Mouse (Mus musculus) bone marrow, adult 2 months (tissue): ENCODE measurements at regions not wholly inside any gene's neighbourhood (a gene's known extent, or its start where the extent isn't known, plus 50 kb on each side); places are given as distances from the start of the nearest gene placed in this dataset.
A peak's percentile ranks its signal among the peaks of the same experiment; 100 is the strongest.

ENCODE experiments used
- H3K27ac ChIP-seq: fragments of 200-500 bp; 2 replicates; pipeline ENCODE4 v1.5.1; 2012; ENCODE audit warnings: low read depth, mild to moderate bottlenecking, control low read depth, inconsistent platforms, low read length; ENCODE audit not compliant: control insufficient read depth, poor library complexity, insufficient read depth
- H3K4me1 ChIP-seq: fragments of 200-500 bp; 2 replicates; pipeline ENCODE4 v1.6.1; 2011; ENCODE audit warnings: low read length; ENCODE audit not compliant: control insufficient read depth, insufficient read depth
- H3K4me3 ChIP-seq: fragments of 200-500 bp; replicated peaks from 2 replicates; pipeline ENCODE3; 2011; ENCODE audit warnings: mild to moderate bottlenecking, low read depth, low read length, control low read depth; ENCODE audit not compliant: control insufficient read depth
- CTCF ChIP-seq: fragments of 200-500 bp; IDR thresholded peaks from 2 replicates; pipeline ENCODE4 v1.5.1; 2011; ENCODE audit warnings: low read length, control low read depth; ENCODE audit not compliant: control insufficient read depth, insufficient read depth
- POLR2A ChIP-seq: fragments of 200-500 bp; IDR thresholded peaks from 2 replicates; pipeline ENCODE4 v1.6.1; 2011; ENCODE audit warnings: low read depth, mild to moderate bottlenecking, control low read depth, low read length, borderline replicate concordance; ENCODE audit not compliant: control insufficient read depth
- WGBS: fragments of 180-500 bp; shearing (Covaris S2); methylation state at CpG from one replicate; pipeline ENCODE4 v1.1.7; 2018; 5-methylcytosine and 5-hydroxymethylcytosine counted together

DNA sequence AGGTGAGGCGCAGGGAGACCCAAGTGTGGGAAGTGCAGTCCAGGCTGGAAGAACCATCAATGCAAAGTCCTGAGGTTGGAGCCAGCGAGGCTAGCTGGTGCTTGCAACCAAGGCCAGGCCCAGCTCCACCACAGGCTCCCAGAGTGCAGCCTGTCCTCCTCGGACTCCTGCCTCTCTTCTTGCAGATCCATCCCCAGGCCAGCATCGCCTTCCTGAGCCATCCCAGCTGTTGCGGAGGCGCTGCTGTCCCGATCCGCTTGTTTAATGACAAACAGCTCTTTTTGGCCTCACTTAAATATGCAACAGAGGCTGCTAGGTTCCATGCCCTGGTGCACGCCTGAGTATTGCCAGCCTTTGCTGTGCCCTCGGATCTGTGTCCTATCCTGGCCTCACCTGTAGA is 113.1 kb upstream of the Ptpn1 start:
- H3K4me1 ChIP-seq = peaks cover 2% of the 10 kb centered on the region
- no peak overlapping the region for H3K4me3 ChIP-seq
- TF ChIP-seq POLR2A (no peak), CTCF (no peak)
- 88% methylated on average over 10 of the region's 10 CpGs for WGBS
- H3K27ac ChIP-seq = no peak overlapping the region

DNA sequence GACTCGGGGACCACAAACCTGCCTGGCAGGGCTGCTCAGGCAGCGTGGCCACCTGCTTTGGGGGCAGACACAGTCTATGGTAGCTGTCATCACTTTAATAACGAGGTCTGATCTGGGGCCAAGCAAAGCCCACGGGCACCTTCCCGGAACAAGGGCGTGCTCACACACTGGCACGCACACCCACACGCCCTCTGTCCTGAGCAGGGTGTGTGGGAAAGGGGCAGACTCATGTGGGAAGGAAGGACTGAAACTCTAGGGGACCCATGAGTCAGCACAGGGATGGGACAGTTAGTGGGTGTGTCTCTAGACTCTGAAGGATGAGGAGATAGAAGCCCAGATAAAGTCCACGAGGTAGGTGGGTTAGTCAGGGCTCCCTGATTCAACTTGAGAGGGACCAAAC is 114.8 kb upstream of the Ptpn1 start:
- H3K4me1 ChIP-seq = peaks cover 2% of the 10 kb centered on the region
- H3K4me3 ChIP-seq = no peak overlapping the region
- TF ChIP-seq POLR2A (no peak), CTCF (no peak)
- whole genome bisulfite sequencing = 49% methylated on average over 9 of the region's 9 CpGs
- no peak overlapping the region for H3K27ac ChIP-seq

DNA sequence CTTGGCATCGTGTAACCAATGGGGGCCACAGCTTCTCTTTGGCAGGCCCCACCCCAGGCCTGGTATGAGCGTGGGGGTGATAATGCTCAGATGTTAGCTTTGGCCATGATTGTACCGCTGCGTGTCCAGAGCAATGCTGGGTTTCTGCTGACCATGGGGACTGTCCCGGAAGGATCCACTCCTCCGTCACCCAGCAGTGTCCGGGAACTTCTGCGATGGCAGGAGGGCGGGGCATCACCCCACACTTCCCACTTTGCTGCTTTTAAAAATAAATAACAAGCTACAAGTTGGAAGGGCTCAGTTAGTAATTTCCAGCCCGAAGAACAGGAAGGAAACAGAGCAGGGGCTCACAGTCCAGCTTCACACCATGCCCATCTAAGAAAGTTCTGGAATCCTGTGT is 116.7 kb upstream of the Ptpn1 start:
- whole genome bisulfite sequencing = 35% methylated on average over 10 of the region's 10 CpGs
- TF ChIP-seq POLR2A = no peak
- no peak for TF ChIP-seq CTCF
- Histone ChIP-seq H3K27ac (peak overlapping the region; percentile 20; the same call in 1 of the 2 replicates), H3K4me3 (no peak overlapping the region), H3K4me1 (peaks cover 2% of the 10 kb centered on the region)

DNA sequence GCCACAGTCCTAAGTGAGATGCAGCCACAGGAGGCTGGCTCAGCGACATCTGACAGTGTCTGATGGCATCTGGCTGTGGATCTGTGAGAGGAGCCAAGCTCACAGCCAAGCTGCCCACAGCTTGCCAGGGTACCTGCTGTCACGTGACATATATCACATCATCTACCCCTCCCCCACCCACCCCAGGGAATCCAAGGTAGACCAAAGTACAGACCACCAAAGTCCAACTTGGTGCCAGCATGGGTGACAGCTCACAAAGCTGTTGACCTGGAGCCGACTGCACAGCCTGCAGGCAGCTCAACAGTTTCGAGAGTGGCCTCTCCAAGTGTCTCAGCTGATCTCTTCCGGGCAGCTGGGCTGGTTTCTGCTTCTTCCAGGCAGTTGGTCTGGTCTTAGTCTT is 119.6 kb upstream of the Tmem189 start:
- WGBS = 85% methylated on average over 5 of the region's 5 CpGs

DNA sequence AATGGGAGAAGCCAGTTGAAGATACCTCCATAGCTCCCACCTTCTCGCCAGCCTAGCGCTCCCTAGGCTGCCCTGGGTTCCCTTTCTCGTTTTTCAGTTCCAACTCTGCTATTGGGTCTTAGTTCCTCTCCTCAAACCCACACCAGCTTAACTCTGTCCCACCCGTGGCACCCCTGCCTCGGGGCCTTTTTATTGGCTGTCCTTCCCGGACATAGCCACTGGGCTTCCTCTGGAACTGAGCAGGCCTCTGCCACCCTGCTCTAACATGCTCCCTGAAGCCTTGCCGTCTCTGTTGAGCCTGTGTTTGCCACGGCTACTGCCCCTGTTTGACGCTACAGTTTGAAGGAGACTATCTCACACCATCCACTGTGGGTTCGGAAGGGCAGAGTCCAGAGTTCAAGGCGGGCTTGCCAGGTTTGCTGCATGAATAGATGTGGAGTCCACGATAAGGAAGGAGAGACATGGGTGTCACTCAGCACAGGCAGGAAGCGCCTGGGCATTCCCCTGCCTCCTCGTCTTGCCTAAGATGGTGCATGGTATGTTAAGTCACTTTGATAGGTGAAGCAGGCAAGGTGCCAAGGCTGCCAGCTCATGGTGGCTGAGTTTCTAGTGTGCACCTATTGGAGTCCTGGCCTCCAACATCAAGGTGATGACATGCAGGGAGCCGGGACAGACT is 116.1 kb upstream of the Tmem189 start:
- no peak overlapping the region for H3K4me3 ChIP-seq
- peak overlapping the region; percentile 91 for H3K27ac ChIP-seq

More for the DNA sequence above, 119.6 kb upstream of the Tmem189 start:
- H3K27ac ChIP-seq = no peak overlapping the region
- no peak for TF ChIP-seq POLR2A
- H3K4me1 ChIP-seq = peaks cover 11% of the 10 kb centered on the region
- H3K4me3 ChIP-seq = no peak overlapping the region

DNA sequence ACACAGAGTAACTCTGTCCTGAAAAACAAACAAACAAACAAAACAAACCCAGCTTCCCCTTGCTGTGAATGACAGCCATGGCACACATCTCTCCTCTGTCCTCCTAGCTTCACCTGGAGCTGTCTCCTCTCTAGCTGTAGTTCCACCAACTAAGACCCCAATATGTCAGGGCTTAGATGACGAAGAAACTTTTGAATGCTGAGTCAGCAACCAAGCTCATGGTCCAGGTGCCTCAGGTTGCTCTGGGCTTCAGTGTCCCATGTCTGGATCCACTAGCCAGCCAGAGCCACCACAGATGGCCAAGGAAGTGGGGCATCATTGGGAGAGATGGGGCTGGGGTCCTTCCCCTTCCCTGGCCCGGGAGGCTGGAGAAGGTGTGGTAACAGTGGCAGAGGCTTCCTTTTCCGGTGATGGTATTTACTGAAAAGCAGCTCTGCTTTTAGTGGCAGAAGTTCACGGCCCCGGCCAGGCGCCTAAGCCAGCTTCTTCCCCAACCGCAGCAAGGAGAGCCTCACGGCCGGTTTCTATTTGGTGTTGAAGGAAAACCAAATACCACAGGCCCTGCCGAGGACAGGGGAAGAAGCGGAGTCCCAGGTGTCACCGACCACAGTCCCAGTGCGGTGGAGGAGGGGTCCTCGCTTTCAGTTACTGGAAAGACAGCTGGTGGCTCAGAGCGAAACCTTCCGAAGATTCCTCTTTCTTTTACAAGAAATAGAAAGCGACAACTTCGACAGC is 115.0 kb upstream of the Tmem189 start:
- peak overlapping the region; percentile 52 for H3K4me3 ChIP-seq

More for the DNA sequence above, 116.1 kb upstream of the Tmem189 start:
- WGBS = 21% methylated on average over 15 of the region's 15 CpGs
- TF ChIP-seq CTCF = no peak
- TF ChIP-seq POLR2A = no peak
- H3K4me1 ChIP-seq = peaks cover 13% of the 10 kb centered on the region

DNA sequence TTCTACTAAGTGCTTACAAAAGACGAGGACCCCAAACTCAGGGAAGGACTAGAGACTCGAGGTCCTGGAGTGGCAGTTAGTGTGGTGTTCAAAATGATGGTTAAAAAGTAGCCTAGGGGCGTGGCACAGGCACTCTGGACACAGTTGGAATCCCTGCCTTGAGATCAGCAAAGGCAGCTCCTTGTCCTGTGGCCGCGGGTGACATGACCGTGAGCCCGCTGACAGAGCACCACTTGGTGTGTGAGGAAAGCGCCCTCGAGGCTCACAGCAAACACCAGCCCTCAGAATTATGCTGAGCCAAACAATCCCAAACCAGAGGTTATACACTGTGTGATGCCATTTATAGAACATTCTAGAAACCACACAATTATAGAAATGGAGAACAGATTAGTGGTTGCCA is 112.9 kb upstream of the Tmem189 start:
- no peak overlapping the region for H3K27ac ChIP-seq
- WGBS = 61% methylated on average over 9 of the region's 9 CpGs

More for the DNA sequence above, 115.0 kb upstream of the Tmem189 start:
- peak overlapping the region; percentile 91 for H3K27ac ChIP-seq
- WGBS = 2% methylated on average over 18 of the region's 18 CpGs
- H3K4me1 ChIP-seq = peaks cover 13% of the 10 kb centered on the region
- no peak for TF ChIP-seq CTCF
- no peak for TF ChIP-seq POLR2A

DNA sequence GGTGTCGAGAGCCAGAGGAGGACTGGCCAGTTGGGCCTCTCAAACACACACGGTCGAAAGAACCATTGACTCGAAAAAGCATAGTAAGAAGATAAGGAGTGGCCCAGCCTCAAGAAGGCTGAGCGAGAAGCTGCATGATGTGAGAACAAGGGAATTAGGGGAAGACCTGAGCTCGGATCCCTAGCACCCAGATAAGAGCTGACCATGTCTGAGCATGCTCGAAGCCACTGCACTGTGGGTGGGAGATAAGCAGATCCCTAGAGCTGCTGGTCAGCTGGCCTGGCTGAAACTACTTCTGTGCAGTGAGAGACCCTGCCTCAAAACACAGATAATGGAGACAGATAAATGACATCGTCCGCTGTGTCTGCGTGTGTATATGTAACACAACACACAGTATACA is 111.8 kb upstream of the Tmem189 start:
- no peak for TF ChIP-seq POLR2A
- TF ChIP-seq CTCF = no peak
- no peak overlapping the region for H3K27ac ChIP-seq
- WGBS = 68% methylated on average over 10 of the region's 10 CpGs
- no peak overlapping the region for H3K4me3 ChIP-seq
- H3K4me1 ChIP-seq = peaks cover 13% of the 10 kb centered on the region

More for the DNA sequence above, 112.9 kb upstream of the Tmem189 start:
- no peak for TF ChIP-seq CTCF
- TF ChIP-seq POLR2A = no peak
- no peak overlapping the region for H3K4me3 ChIP-seq
- peaks cover 13% of the 10 kb centered on the region for H3K4me1 ChIP-seq
